Mouse (Mus musculus) left cerebral cortex, postnatal 10 days (tissue): Measurements from ENCODE around the gene Gpr101. TPM values are rescaled to one million over a fixed set of nuclear protein-coding genes. Genes with fewer than 3 reads are reported as not detected.
A peak's percentile ranks its signal among the peaks of the same experiment; 100 is the strongest.

ENCODE experiments used
- DNase-seq, 2 experiments: peaks; one replicate each; pipeline ENCODE4 v3.0.0; 2021 to 2022; ENCODE audit warnings: low spot score in 2 of 2, mixed read lengths in 1 of 2; ENCODE audit errors: extremely low spot score in 1 of 2
- intact Hi-C: fragments of 180-260 bp; cut with DNase I; formaldehyde crosslinking; loops from one replicate; pipeline ENCODE4 v1.15.1; 2025
- total RNA-seq, 2 experiments: library from RNA; stranded (reverse); gene quantifications; 2 replicates each; pipeline ENCODE4 v1.2.3; 2021

Gene Gpr101
- 1 to 10 TPM; 2.6 to 4.5 TPM for total RNA-seq

GRCm38 (mm10) chrX:57503634-57504033 is at the start of gene Gpr101:
Gpr101 (minus strand) TSS chrX:57503757.
- peak in 1 of 2 experiments; percentile 30 for DNase-seq
- intact Hi-C loops, result no loop called here

GRCm38 (mm10) chrX:57521117-57522095 is 17.8 kb upstream of the Gpr101 start:
- DNase-seq, result peak in 1 of 2 experiments; percentile 15
- intact Hi-C loops, result no loop called here

GRCm38 (mm10) chrX:57506247-57506646 is 2.7 kb upstream of the Gpr101 start:
- intact Hi-C loops, result no loop called here
- DNase-seq, result no peak

Other genes with a start within 250 kb of the Gpr101 start
- 10 to 100 TPM in 1 of 2 experiments, 1 to 10 TPM in 1; 7.7 to 10.2 TPM for gene Arhgef6, start 165.0 kb downstream of the Gpr101 start, total RNA-seq
- gene Rbmx, start 110.7 kb downstream of the Gpr101 start, total RNA-seq, result 10 to 100 TPM; 58.5 to 58.8 TPM
- not detected for gene Gm364, start 94.6 kb downstream of the Gpr101 start, total RNA-seq